Mouse (Mus musculus) E14TG2a.4 (cell line): ENCODE measurements at regions not wholly inside any gene's neighbourhood (a gene's known extent, or its start where the extent isn't known, plus 50 kb on each side); places are given as distances from the start of the nearest gene placed in this dataset.

ENCODE experiments used
- H3K27me3 ChIP-seq: 2 replicates; pipeline ENCODE4 v1.6.1; 2014; ENCODE audit warnings: low read length, control low read depth; ENCODE audit not compliant: insufficient read depth
- H3K36me3 ChIP-seq: 2 replicates; pipeline ENCODE4 v1.6.1; 2014; ENCODE audit warnings: low read length, control low read depth; ENCODE audit not compliant: insufficient read depth
- H3K4me1 ChIP-seq: replicated peaks from 2 replicates; pipeline ENCODE4 v1.6.1; 2014; ENCODE audit warnings: low read depth, low read length, control low read depth
- H3K4me3 ChIP-seq: replicated peaks from 2 replicates; pipeline ENCODE4 v1.5.1; 2014; ENCODE audit warnings: mild to moderate bottlenecking, low read length
- H3K9me3 ChIP-seq: 2 replicates; pipeline ENCODE4 v1.6.1; 2014; ENCODE audit warnings: low read length, control low read depth
- CTCF ChIP-seq: conservative IDR thresholded peaks from 2 replicates; pipeline ENCODE4 v1.5.1; 2014; ENCODE audit warnings: low read length
- NANOG ChIP-seq: IDR thresholded peaks from 2 replicates; pipeline ENCODE4 v1.6.1; 2014; ENCODE audit warnings: borderline replicate concordance, low read length, mixed read lengths
- POU5F1 ChIP-seq: IDR thresholded peaks from 2 replicates; pipeline ENCODE4 v1.6.1; 2014; ENCODE audit warnings: low read length, borderline replicate concordance

- Histone ChIP-seq H3K36me3 (no peaks in the 10 kb centered on the region), H3K4me3 (peak overlapping the region; percentile 46; the same call in 1 of the 2 replicates), H3K9me3 (no peaks in the 10 kb centered on the region), H3K4me1 (peaks cover 7% of the 10 kb centered on the region), H3K27me3 (no peaks in the 10 kb centered on the region)
- TF ChIP-seq CTCF, result no peak
- no peak for TF ChIP-seq POU5F1
- TF ChIP-seq NANOG, result no peak
These were observed 135.4 kb downstream of the Rps29 start for GRCm38 (mm10) chr12:69023594-69023993.

GRCm38 (mm10) chr12:69016705-69017306, 142.2 kb downstream of the Rps29 start:
- TF ChIP-seq CTCF (no peak), NANOG (no peak), POU5F1 (no peak)
- Histone ChIP-seq H3K27me3 (no peaks in the 10 kb centered on the region), H3K4me3 (no peak overlapping the region), H3K9me3 (peaks cover 17% of the 10 kb centered on the region), H3K4me1 (no peaks in the 10 kb centered on the region), H3K36me3 (no peaks in the 10 kb centered on the region)

- Histone ChIP-seq H3K9me3 (no peaks in the 10 kb centered on the region), H3K4me1 (0 out of 2 replicates have a peak, but pooled peaks cover 2% of the 10 kb centered on the region), H3K36me3 (no peaks in the 10 kb centered on the region), H3K27me3 (no peaks in the 10 kb centered on the region), H3K4me3 (no peak overlapping the region)
- TF ChIP-seq POU5F1, result no peak
- no peak for TF ChIP-seq CTCF
- no peak for TF ChIP-seq NANOG
These were observed 153.8 kb downstream of the Rps29 start for GRCm38 (mm10) chr12:69005141-69005540.

- no peaks in the 10 kb centered on the region for H3K4me1 ChIP-seq
- no peak overlapping the region for H3K4me3 ChIP-seq
- no peaks in the 10 kb centered on the region; the same call in 1 of the 2 replicates for H3K9me3 ChIP-seq
- H3K27me3 ChIP-seq, result no peaks in the 10 kb centered on the region
- H3K36me3 ChIP-seq, result no peaks in the 10 kb centered on the region
- TF ChIP-seq NANOG (no peak), CTCF (no peak), POU5F1 (no peak)
These were observed 156.9 kb downstream of the Rps29 start for GRCm38 (mm10) chr12:69002106-69002505.

GRCm38 (mm10) chr12:68997259-68997658, 161.7 kb downstream of the Rps29 start:
- H3K9me3 ChIP-seq, result no peaks in the 10 kb centered on the region; the same call in 1 of the 2 replicates
- TF ChIP-seq CTCF (no peak), POU5F1 (no peak), NANOG (no peak)
- H3K36me3 ChIP-seq, result no peaks in the 10 kb centered on the region

GRCm38 (mm10) chr12:68996740-68997139, 162.2 kb downstream of the Rps29 start:
- H3K4me3 ChIP-seq, result no peak overlapping the region

More at GRCm38 (mm10) chr12:68997259-68997658, 161.7 kb downstream of the Rps29 start:
- Histone ChIP-seq H3K27me3 (no peaks in the 10 kb centered on the region), H3K4me1 (no peaks in the 10 kb centered on the region), H3K4me3 (no peak overlapping the region)

GRCm38 (mm10) chr12:68980640-68981039, 178.3 kb downstream of the Rps29 start:
- Histone ChIP-seq H3K27me3 (no peaks in the 10 kb centered on the region), H3K4me1 (no peaks in the 10 kb centered on the region), H3K36me3 (no peaks in the 10 kb centered on the region), H3K4me3 (no peak overlapping the region), H3K9me3 (no peaks in the 10 kb centered on the region)
- no peak for TF ChIP-seq NANOG

More at GRCm38 (mm10) chr12:68996740-68997139, 162.2 kb downstream of the Rps29 start:
- TF ChIP-seq NANOG, result no peak
- TF ChIP-seq CTCF, result no peak
- TF ChIP-seq POU5F1, result no peak
- no peaks in the 10 kb centered on the region for H3K27me3 ChIP-seq
- H3K9me3 ChIP-seq, result no peaks in the 10 kb centered on the region; the same call in 1 of the 2 replicates
- H3K4me1 ChIP-seq, result no peaks in the 10 kb centered on the region
- no peaks in the 10 kb centered on the region for H3K36me3 ChIP-seq

- Histone ChIP-seq H3K4me1 (no peaks in the 10 kb centered on the region), H3K36me3 (no peaks in the 10 kb centered on the region), H3K9me3 (no peaks in the 10 kb centered on the region), H3K4me3 (no peak overlapping the region), H3K27me3 (no peaks in the 10 kb centered on the region)
- no peak for TF ChIP-seq POU5F1
- TF ChIP-seq CTCF, result no peak
- TF ChIP-seq NANOG, result no peak
These were observed 178.8 kb downstream of the Rps29 start for GRCm38 (mm10) chr12:68980173-68980572.

GRCm38 (mm10) chr12:68979232-68979631, 179.8 kb downstream of the Rps29 start:
- TF ChIP-seq NANOG, result no peak
- no peak for TF ChIP-seq CTCF
- TF ChIP-seq POU5F1, result no peak
- H3K4me3 ChIP-seq, result no peak overlapping the region

More at GRCm38 (mm10) chr12:68979232-68979631, 179.8 kb downstream of the Rps29 start:
- Histone ChIP-seq H3K36me3 (no peaks in the 10 kb centered on the region), H3K4me1 (no peaks in the 10 kb centered on the region), H3K27me3 (no peaks in the 10 kb centered on the region), H3K9me3 (no peaks in the 10 kb centered on the region)
